Mouse (Mus musculus) brain, adult 2 months (tissue): ENCODE results near the gene Smoc1.

ENCODE experiments used
- DNase-seq: peaks from one replicate; pipeline ENCODE4 v3.0.0; 2011; ENCODE audit warnings: low read depth, low spot score

Gene Smoc1

GRCm38 (mm10) chr12:81163566-81163965 lies 137.0 kb downstream of the Smoc1 start:
- no peak for DNase-seq

- DNase-seq, result no peak
Measured at GRCm38 (mm10) chr12:81166092-81166491, 139.5 kb downstream of the Smoc1 start.

- DNase-seq, result no peak
Measured at GRCm38 (mm10) chr12:81166615-81167014, 140.0 kb downstream of the Smoc1 start.

- no peak for DNase-seq
Measured at GRCm38 (mm10) chr12:81167142-81167541, 140.5 kb downstream of the Smoc1 start.

- DNase-seq, result no peak
Measured at GRCm38 (mm10) chr12:81168031-81168430, 141.4 kb downstream of the Smoc1 start.

- no peak for DNase-seq
Measured at GRCm38 (mm10) chr12:81168494-81168893, 141.9 kb downstream of the Smoc1 start.

- DNase-seq, result no peak
Measured at GRCm38 (mm10) chr12:81170076-81170475, 143.5 kb downstream of the Smoc1 start.

- DNase-seq, result peak; percentile 33
Measured at GRCm38 (mm10) chr12:81173011-81173410, 146.4 kb downstream of the Smoc1 start.

GRCm38 (mm10) chr12:81173893-81174292 lies 147.3 kb downstream of the Smoc1 start:
- DNase-seq, result peak; percentile 85

GRCm38 (mm10) chr12:81175252-81175651 lies 148.6 kb downstream of the Smoc1 start:
- no peak for DNase-seq

GRCm38 (mm10) chr12:81182073-81182472 lies 155.5 kb downstream of the Smoc1 start:
- peak; percentile 63 for DNase-seq

GRCm38 (mm10) chr12:81184967-81185366 lies 158.4 kb downstream of the Smoc1 start:
- no peak for DNase-seq

- DNase-seq, result peak; percentile 83
Measured at GRCm38 (mm10) chr12:81186081-81186480, 159.5 kb downstream of the Smoc1 start.

GRCm38 (mm10) chr12:81186668-81187067 lies 160.1 kb downstream of the Smoc1 start:
- DNase-seq, result no peak

- no peak for DNase-seq
Measured at GRCm38 (mm10) chr12:81188423-81188822, 161.8 kb downstream of the Smoc1 start.

GRCm38 (mm10) chr12:81188996-81189395 lies 162.4 kb downstream of the Smoc1 start:
- no peak for DNase-seq

- DNase-seq, result no peak
Measured at GRCm38 (mm10) chr12:81189636-81190035, 163.0 kb downstream of the Smoc1 start.

- no peak for DNase-seq
Measured at GRCm38 (mm10) chr12:81193968-81194367, 167.4 kb downstream of the Smoc1 start.

- DNase-seq, result no peak
Measured at GRCm38 (mm10) chr12:81197468-81198075, 171.0 kb downstream of the Smoc1 start.

GRCm38 (mm10) chr12:81199280-81199955 lies 172.8 kb downstream of the Smoc1 start:
- peak; percentile 96 for DNase-seq

- no peak for DNase-seq
Measured at GRCm38 (mm10) chr12:81203226-81203625, 176.6 kb downstream of the Smoc1 start.

GRCm38 (mm10) chr12:81205619-81206560 lies 179.3 kb downstream of the Smoc1 start:
- DNase-seq, result no peak
